Mouse (Mus musculus) thymus, adult 2 months (tissue): ENCODE results near the gene Dad1.

Experiments used
- CTCF ChIP-seq: fragments of 200-500 bp; IDR thresholded peaks from 2 replicates; pipeline ENCODE4 v1.5.1; 2012; ENCODE audit warnings: mild to moderate bottlenecking, control low read depth, low read length, moderate library complexity, borderline replicate concordance; ENCODE audit not compliant: control insufficient read depth, poor library complexity, insufficient read depth; ENCODE audit errors: extremely low read depth
- POLR2A ChIP-seq: fragments of 200-500 bp; IDR thresholded peaks from 2 replicates; pipeline ENCODE4 v1.6.1; 2012; ENCODE audit warnings: mild to moderate bottlenecking, low read length, control low read depth, moderate library complexity; ENCODE audit not compliant: control insufficient read depth, poor library complexity, insufficient read depth; ENCODE audit errors: extremely low read depth

DNA sequence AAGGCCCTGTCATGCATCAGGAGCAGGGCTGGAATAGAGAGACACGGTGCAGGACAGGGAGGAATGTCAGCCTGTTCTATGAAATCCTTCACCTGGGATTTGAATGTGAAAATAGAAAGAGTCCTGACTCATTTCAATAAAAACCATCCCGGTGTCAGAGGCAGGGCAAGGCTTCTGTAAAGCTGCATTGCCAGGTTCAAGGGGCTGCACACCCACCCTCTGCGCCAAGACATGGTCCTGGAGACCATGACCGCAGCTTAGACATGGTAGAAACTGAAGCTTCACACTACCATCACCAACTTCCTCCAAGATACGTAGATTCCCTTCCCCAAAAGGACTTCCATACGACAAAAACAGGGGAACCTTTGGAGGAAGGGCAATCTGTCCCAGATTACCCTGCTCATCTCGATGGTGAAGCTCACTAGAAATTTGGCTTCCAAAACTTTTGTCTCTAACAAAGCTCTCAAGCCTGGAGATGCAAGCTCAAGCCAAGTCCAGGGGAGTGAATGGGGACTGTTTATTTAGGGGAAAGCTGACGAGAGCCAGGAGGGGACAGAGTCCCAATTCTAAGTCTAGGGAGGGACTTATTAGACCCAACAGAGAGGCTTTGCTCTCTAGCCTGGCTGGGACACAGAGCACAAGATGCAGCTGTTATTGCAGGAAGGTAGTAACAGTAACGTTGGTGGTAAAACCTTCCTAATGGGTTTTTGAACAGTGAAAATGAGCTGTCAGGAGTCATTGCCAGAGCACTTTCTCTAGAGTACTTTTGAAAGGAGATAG lies 60.4 kb downstream of the Dad1 start:
- no peak for TF ChIP-seq POLR2A
- no peak for TF ChIP-seq CTCF
